Mouse (Mus musculus) 416B (cell line): ENCODE measurements at regions not wholly inside any gene's neighbourhood (a gene's known extent, or its start where the extent isn't known, plus 50 kb on each side); places are given as distances from the start of the nearest gene placed in this dataset.

Experiments used
- DNase-seq: peaks from one replicate; pipeline ENCODE4 v3.0.0; 2011; ENCODE audit warnings: low read depth

DNA sequence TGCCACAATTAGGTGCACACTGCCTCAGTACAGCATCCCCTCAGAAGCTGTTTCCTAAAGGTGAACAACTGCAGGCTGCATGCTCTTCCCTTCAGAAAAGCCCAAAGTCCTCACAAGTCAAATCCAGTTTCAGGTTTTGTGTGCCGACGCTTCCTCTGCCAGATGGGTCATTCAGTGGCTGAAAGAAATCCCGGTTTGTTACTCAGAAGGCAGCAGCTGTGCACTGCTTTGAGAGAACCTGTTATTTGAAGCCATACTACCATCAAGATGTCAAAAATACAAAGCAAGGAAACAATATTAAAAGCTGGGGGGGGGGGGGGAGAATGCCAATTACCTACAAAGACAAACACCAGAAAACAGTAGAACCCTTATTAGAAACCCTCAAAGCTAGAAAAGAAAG lies 678.7 kb downstream of the Utrn start:
- no peak for DNase-seq

DNA sequence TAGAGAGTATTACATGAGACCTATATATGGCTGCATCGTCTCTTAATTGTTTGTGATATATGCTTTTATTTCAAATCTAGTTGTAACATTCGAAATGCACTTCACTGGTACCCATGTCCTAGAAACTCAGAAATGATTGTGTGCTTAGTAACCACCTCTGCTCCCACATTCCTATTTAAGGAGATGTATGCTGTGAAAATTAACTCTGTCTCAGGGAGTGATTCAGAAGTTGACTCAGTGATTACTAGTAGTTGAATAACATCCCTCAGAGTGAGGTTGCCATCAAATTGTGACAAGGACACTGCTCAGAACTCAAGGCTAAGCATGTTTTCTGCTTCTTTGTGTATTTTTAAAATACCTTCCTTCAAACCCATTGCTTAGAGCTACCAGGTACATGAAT lies 661.9 kb downstream of the Utrn start:
- DNase-seq, result no peak

DNA sequence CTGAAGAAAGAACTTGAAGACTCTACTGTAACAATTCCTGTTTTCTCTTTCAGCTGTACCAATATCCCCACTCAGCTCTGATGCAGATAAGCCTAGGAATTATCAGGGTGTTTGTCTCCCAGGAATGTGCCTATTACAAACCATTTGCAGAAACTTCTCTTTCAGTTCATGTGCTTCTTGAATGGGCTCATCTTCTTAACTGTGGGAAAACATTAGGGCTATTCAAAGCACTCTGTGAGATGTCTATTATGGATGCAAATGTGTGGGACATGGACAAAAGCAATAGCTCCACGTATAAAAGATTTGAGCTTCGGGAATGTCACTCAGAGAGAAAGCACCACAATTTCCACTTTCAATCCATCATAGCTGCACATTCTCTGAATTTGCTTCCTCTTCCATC lies 659.0 kb downstream of the Utrn start:
- DNase-seq, result no peak

DNA sequence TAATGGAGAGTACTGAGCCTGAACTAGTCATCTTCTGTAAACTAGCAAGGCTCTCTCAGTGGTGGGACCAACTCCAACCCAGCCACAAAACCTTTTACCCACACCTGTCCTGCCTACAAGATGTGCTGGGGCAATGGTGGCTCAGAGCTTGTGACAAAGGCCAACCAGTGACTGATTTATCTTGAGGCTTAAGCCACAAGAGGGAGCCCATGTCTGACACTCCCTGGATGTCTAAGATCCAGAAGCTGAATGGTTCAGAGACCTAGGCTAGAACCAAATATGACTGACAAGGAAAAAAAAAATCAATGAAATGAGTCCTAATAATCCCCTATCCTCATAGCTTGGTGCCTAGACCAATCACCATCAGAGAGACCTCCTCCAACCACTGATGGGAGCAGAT lies 650.3 kb downstream of the Utrn start:
- peak; percentile 41 for DNase-seq

DNA sequence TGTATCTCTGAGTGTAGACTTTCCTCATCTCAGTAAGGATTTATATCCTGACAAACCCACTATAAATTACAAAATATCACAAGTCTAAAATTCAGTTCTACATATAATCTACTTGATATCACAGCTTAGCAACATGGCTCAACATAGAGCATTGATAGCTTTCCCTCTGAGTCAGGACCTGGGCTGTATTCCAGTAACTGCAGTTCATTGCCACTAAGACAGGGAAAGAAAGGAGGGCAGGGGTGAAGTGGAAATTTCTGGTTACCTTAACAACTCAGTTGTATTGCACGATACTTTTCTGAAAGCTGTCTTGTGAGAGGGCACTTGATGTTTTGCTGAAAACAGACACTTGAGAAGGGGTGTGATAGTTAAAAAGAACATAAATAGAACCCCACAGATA lies 635.0 kb downstream of the Utrn start:
- DNase-seq, result no peak

DNA sequence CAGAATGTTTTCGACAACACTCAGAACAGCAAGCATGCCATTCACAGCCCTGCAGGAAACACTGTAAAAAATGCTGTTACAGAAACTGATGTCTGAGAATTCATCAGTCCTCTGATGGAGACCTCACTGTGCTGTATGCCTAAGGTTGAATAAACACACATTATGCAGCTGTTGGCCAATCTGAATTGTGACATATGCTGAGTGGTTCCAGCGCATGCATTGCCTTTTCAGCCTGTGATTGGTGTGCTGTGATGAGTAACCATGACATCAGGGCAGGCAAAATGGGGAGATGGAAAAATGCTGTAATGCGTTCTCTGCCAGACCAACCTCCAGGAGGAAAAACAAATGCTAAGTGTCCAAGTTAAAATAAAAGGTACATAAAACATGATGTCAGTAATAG lies 620.3 kb downstream of the Utrn start:
- peak; percentile 7 for DNase-seq

DNA sequence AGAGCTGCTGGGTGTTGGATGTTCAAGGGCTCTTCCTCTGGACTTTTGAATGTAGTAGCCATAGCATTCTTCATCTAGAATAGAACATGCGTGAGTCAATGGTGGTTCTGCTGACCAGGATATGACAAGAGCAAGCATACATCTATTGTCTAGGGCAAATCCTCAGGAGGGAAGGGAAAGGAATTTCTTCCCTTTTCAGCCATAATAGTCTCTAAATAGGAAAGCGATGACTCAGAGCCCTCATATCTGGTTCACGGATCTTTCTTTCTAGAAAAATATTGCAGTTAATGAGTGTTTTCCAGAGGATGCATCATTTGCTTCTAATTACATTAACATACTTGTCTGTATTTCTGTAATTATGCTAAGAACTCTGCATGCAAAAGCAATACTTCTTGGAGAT lies 615.9 kb downstream of the Utrn start:
- no peak for DNase-seq

DNA sequence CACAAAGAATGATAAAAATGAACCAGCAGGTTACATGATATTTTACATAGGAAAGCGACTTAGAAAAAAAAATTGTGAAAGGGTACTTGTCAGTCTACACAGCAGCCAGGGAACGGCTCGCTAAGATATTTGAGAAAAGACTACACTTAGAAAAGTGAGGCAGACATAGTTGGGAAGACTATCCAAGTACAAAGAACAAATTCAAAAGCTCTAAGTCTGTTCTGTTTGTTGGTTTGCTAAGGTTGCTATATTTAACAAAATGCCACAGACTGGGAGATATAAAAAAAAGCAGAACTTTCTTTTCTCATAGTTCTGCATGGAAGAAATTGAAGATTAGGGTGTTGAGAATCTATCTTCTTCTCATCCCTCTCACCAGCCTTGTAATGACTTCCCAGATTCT lies 583.5 kb downstream of the Utrn start:
- DNase-seq, result no peak

DNA sequence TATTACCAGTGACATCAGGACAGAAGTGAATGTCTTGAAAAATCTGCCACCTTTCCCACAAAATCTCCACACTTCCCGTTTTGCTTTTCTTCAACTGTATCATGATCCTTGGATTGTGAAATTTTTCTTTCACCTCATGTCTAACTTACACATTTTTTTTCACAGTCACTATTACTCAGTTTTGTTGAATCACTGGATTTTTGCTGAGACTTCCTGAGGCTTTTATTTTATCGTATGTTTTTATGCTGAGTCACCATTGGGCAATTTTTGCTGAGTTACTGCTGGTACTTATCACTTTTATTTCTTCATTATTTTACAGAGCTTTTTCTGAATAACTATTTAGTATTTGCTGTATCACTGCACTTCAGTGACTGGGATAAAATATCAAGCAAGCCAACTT lies 570.3 kb downstream of the Utrn start:
- peak; percentile 73 for DNase-seq

DNA sequence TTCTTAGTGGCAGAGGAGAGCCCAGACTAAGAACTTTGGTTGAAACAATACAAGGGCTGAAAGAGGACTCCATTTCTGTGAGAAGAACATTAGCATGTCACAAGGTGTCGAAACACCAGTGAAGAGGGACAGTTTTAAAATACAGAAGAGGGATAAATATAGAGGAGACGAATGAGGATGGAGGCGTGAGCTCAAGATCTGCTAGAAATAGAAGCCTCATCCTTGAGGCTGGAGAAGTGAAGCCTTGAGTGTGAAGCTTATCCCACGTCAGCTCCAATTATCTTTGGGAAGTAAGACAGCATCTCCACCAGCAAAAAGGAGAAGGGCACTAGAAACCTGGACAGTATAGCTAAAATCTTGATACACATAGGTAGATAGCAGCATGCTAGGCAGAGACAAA lies 566.8 kb downstream of the Utrn start:
- DNase-seq, result no peak

DNA sequence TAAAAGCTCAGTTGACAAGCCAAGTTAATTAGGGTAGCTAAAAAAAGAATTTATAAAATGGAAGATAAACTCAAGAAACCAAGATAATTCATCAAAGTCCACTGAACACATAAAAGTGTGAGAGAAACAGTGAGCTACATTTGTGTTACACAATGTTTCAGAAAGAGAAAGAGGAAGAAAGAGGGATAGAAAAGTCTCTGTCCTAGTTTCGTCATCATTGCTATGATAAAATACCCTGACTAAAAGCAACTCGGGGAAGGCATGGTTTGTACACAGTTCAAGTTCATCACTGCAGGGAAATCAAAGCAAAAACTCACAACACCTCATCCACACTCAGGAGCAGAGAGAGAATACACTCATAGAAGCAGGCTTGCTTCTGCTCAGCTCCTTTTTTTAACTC lies 548.9 kb downstream of the Utrn start:
- DNase-seq, result peak; percentile 13
